Comparison of ENCODE assay signal across 10 mouse cellular contexts in genomic region chr15:103314181-103314580, GRCm38 (mm10). TPM values are rescaled to one million over a fixed set of nuclear protein-coding genes. Genes with fewer than 3 reads are reported as not detected.
A peak's percentile ranks its signal among the peaks of the same experiment; 100 is the strongest.
DNase-seq lines count a peak whose midpoint lies in the region; ATAC-seq lines count a peak whose summit lies in the region.
"Had no signal": no experiment of that assay in that cellular context is flagged by ENCODE, and none has a peak within 500 bp of the region (broad histone marks: within the 10 kb centered on the region; RNA-seq: fewer than 3 reads in every experiment).

No protein-coding gene starts in this region.

- peaks cover 11% of the 10 kb centered on the region for H3K27me3 ChIP-seq in heart, embryonic 13.5 days (replicated peaks)
- H3K27me3 ChIP-seq in embryonic facial prominence, embryonic 13.5 days: peaks cover 4% of the 10 kb centered on the region
- H3K27me3 ChIP-seq in hindbrain, embryonic 14.5 days (ENCODE audit: control insufficient read depth, insufficient read depth, low read length): no peaks in the 10 kb centered on the region
- peaks cover 11% of the 10 kb centered on the region for H3K27me3 ChIP-seq in midbrain, embryonic 12.5 days

- H3K36me3 ChIP-seq in heart, embryonic 13.5 days: peaks cover 25% of the 10 kb centered on the region
- H3K36me3 ChIP-seq in embryonic facial prominence, embryonic 13.5 days: peaks cover 39% of the 10 kb centered on the region
- peaks cover 40% of the 10 kb centered on the region for H3K36me3 ChIP-seq in hindbrain, embryonic 14.5 days (replicated peaks; ENCODE audit: control insufficient read depth, insufficient read depth)
- peaks cover 40% of the 10 kb centered on the region for H3K36me3 ChIP-seq in midbrain, embryonic 12.5 days

- peak overlapping the region; percentile 78 for H3K9ac ChIP-seq in heart, embryonic 13.5 days
- peak overlapping the region; percentile 61 for H3K9ac ChIP-seq in embryonic facial prominence, embryonic 13.5 days
- H3K9ac ChIP-seq in hindbrain, embryonic 14.5 days: peak overlapping the region; percentile 39; the same call in 1 of the 2 replicates
- peak overlapping the region; percentile 50 for H3K9ac ChIP-seq in midbrain, embryonic 12.5 days (replicated peaks)

- peak overlapping the region; percentile 79 for H3K4me2 ChIP-seq in heart, embryonic 13.5 days
- peak overlapping the region; percentile 62 for H3K4me2 ChIP-seq in embryonic facial prominence, embryonic 13.5 days
- H3K4me2 ChIP-seq in hindbrain, embryonic 14.5 days (replicated peaks): peak overlapping the region; percentile 40
- H3K4me2 ChIP-seq in midbrain, embryonic 12.5 days (replicated peaks): peak overlapping the region; percentile 54

- H3K27ac ChIP-seq in heart, embryonic 13.5 days (replicated peaks): no peak overlapping the region
- no peak overlapping the region for H3K27ac ChIP-seq in embryonic facial prominence, embryonic 13.5 days
- H3K27ac ChIP-seq in hindbrain, embryonic 14.5 days: no peak overlapping the region
- no peak overlapping the region for H3K27ac ChIP-seq in midbrain, embryonic 12.5 days (replicated peaks)

- H3K9me3 ChIP-seq in heart, embryonic 13.5 days: no peaks in the 10 kb centered on the region
- no peaks in the 10 kb centered on the region for H3K9me3 ChIP-seq in embryonic facial prominence, embryonic 13.5 days
- H3K9me3 ChIP-seq in hindbrain, embryonic 14.5 days (ENCODE audit: control insufficient read depth, low read length): no peaks in the 10 kb centered on the region
- H3K9me3 ChIP-seq in midbrain, embryonic 12.5 days: no peaks in the 10 kb centered on the region
- H3K9me3 ChIP-seq: megakaryocyte, embryonic 14.5 days had no signal

- peaks cover 56% of the 10 kb centered on the region for H3K4me1 ChIP-seq in heart, embryonic 13.5 days
- peaks cover 37% of the 10 kb centered on the region for H3K4me1 ChIP-seq in embryonic facial prominence, embryonic 13.5 days
- H3K4me1 ChIP-seq in hindbrain, embryonic 14.5 days (replicated peaks; ENCODE audit: control insufficient read depth, insufficient read depth, low read length): peaks cover 7% of the 10 kb centered on the region; the same call in 1 of the 2 replicates
- H3K4me1 ChIP-seq in midbrain, embryonic 12.5 days: peaks cover 22% of the 10 kb centered on the region

- no peak for ATAC-seq in heart, embryonic 13.5 days (ENCODE audit: extremely low read depth, insufficient number of reproducible peaks, low FRiP score, low TSS enrichment)
- no peak for ATAC-seq in embryonic facial prominence, embryonic 13.5 days (ENCODE audit: insufficient number of reproducible peaks, insufficient read depth, low FRiP score, low TSS enrichment, low read depth)
- ATAC-seq in hindbrain, embryonic 14.5 days (ENCODE audit: low FRiP score): 0 out of 2 replicates have a peak, but pooled peaks have one; percentile 2
- no peak for ATAC-seq in midbrain, embryonic 12.5 days (ENCODE audit: low FRiP score, low read depth)
- no peak for ATAC-seq in inflammation-experienced regulatory T-cells, adult 6 months

- no peak for DNase-seq in heart, postnatal 4 days
- DNase-seq in hindbrain, embryonic 14.5 days (ENCODE audit: low spot score): no peak
- no peak for DNase-seq in retina, postnatal 1 day
- no peak for DNase-seq in gastrocnemius, adult 8-10 months (ENCODE audit: low spot score in 2 of 2)

- H3K4me3 ChIP-seq in heart, embryonic 13.5 days: peak overlapping the region; percentile 44
- H3K4me3 ChIP-seq in embryonic facial prominence, embryonic 13.5 days: peak overlapping the region; percentile 36
- no peak overlapping the region for H3K4me3 ChIP-seq in hindbrain, embryonic 14.5 days (replicated peaks; ENCODE audit: low read length)
- peak overlapping the region; percentile 24; the same call in 1 of the 2 replicates for H3K4me3 ChIP-seq in midbrain, embryonic 12.5 days
- H3K4me3 ChIP-seq: megakaryocyte, embryonic 14.5 days had no signal

- 31% methylated on average over 22 of the region's 22 CpGs for WGBS in heart, embryonic 13.5 days
- WGBS in embryonic facial prominence, embryonic 13.5 days: 42% methylated on average over 21 of the region's 22 CpGs
- 28% methylated on average over 21 of the region's 22 CpGs for WGBS in hindbrain, embryonic 14.5 days
- 42% methylated on average over 22 of the region's 22 CpGs for WGBS in midbrain, embryonic 12.5 days

RNA-seq across cellular contexts. Expression of gene Gpr84, which starts 3.8 kb away (rescaled TPM):
- 0.28 and 0.36 TPM in 2 replicates for polyA plus RNA-seq in heart, embryonic 13.5 days (2015; fragmentation: Nextera tagmentation; extraction: Ambion mirVana)
- total RNA-seq in heart, postnatal 4 days (2021): not detected
- polyA plus RNA-seq in embryonic facial prominence, embryonic 13.5 days (2015; fragmentation: Nextera tagmentation; extraction: Ambion mirVana): 0.54 and 0.62 TPM in 2 replicates
- polyA plus RNA-seq in hindbrain, embryonic 14.5 days (2014; fragmentation: Nextera tagmentation; extraction: Ambion mirVana): 0.12 and 0.39 TPM in 2 replicates
- polyA plus RNA-seq in midbrain, embryonic 12.5 days (2016; fragmentation: Nextera tagmentation; extraction: Ambion mirVana): 0.10 and 0.20 TPM in 2 replicates
- total RNA-seq in gastrocnemius, adult 8-10 months (2022): not detected
- polyA plus RNA-seq in inflammation-experienced regulatory T-cells, adult 6 months (2017; shearing (Covaris generic)): not detected
- total RNA-seq: adrenal gland, adult 18-20 months had no signal

RNA-seq across cellular contexts. Expression of gene Zfp385a, which starts 25.7 kb away (rescaled TPM):
- 8.3 and 8.9 TPM in 2 replicates for polyA plus RNA-seq in heart, embryonic 13.5 days (2015; fragmentation: Nextera tagmentation; extraction: Ambion mirVana)
- total RNA-seq in heart, postnatal 4 days (2021): 10 to 100 TPM; 21.9 to 22.0 TPM
- 10.9 and 12.2 TPM in 2 replicates for polyA plus RNA-seq in embryonic facial prominence, embryonic 13.5 days (2015; fragmentation: Nextera tagmentation; extraction: Ambion mirVana)
- 25.7 and 25.9 TPM in 2 replicates for polyA plus RNA-seq in hindbrain, embryonic 14.5 days (2014; fragmentation: Nextera tagmentation; extraction: Ambion mirVana)
- 19.6 and 20.8 TPM in 2 replicates for polyA plus RNA-seq in midbrain, embryonic 12.5 days (2016; fragmentation: Nextera tagmentation; extraction: Ambion mirVana)
- 1 to 10 TPM; 5.7 to 6.4 (median 5.9) TPM for total RNA-seq in gastrocnemius, adult 8-10 months (2022)
- not detected for polyA plus RNA-seq in inflammation-experienced regulatory T-cells, adult 6 months (2017; shearing (Covaris generic))

RNA-seq across cellular contexts. Expression of gene Copz1, which starts 41.7 kb away (rescaled TPM):
- 163 and 178 TPM in 2 replicates for polyA plus RNA-seq in heart, embryonic 13.5 days (2015; fragmentation: Nextera tagmentation; extraction: Ambion mirVana)
- total RNA-seq in heart, postnatal 4 days (2021): 10 to 100 TPM; 88.7 to 91.2 TPM
- 254 and 287 TPM in 2 replicates for polyA plus RNA-seq in embryonic facial prominence, embryonic 13.5 days (2015; fragmentation: Nextera tagmentation; extraction: Ambion mirVana)
- 214 and 220 TPM in 2 replicates for polyA plus RNA-seq in hindbrain, embryonic 14.5 days (2014; fragmentation: Nextera tagmentation; extraction: Ambion mirVana)
- polyA plus RNA-seq in midbrain, embryonic 12.5 days (2016; fragmentation: Nextera tagmentation; extraction: Ambion mirVana): 232 and 235 TPM in 2 replicates
- total RNA-seq in gastrocnemius, adult 8-10 months (2022): 10 to 100 TPM; 34.7 to 39.4 (median 35.6) TPM
- 100 to 1,000 TPM; 216 to 248 (median 223) TPM for polyA plus RNA-seq in inflammation-experienced regulatory T-cells, adult 6 months (2017; shearing (Covaris generic))

RNA-seq across cellular contexts. Expression of gene Itga5, which starts 52.4 kb away (rescaled TPM):
- polyA plus RNA-seq in heart, embryonic 13.5 days (2015; fragmentation: Nextera tagmentation; extraction: Ambion mirVana): 76.4 and 78.0 TPM in 2 replicates
- total RNA-seq in heart, postnatal 4 days (2021): 100 to 1,000 TPM; 120 to 121 TPM
- 41.2 and 41.5 TPM in 2 replicates for polyA plus RNA-seq in embryonic facial prominence, embryonic 13.5 days (2015; fragmentation: Nextera tagmentation; extraction: Ambion mirVana)
- polyA plus RNA-seq in hindbrain, embryonic 14.5 days (2014; fragmentation: Nextera tagmentation; extraction: Ambion mirVana): 7.7 and 8.1 TPM in 2 replicates
- 19.0 and 21.2 TPM in 2 replicates for polyA plus RNA-seq in midbrain, embryonic 12.5 days (2016; fragmentation: Nextera tagmentation; extraction: Ambion mirVana)
- 1 to 10 TPM; 4.0 to 4.9 (median 4.5) TPM for total RNA-seq in gastrocnemius, adult 8-10 months (2022)
- 1 to 10 TPM in 2 of 3 experiments, under 1 TPM in 1; 0.74 to 1.8 (median 1.5) TPM for polyA plus RNA-seq in inflammation-experienced regulatory T-cells, adult 6 months (2017; shearing (Covaris generic))

RNA-seq across cellular contexts. Expression of gene Nfe2, which starts 56.0 kb away (rescaled TPM):
- polyA plus RNA-seq in heart, embryonic 13.5 days (2015; fragmentation: Nextera tagmentation; extraction: Ambion mirVana): 7.2 and 8.2 TPM in 2 replicates
- total RNA-seq in heart, postnatal 4 days (2021): 1 to 10 TPM; 1.0 to 1.1 TPM
- polyA plus RNA-seq in embryonic facial prominence, embryonic 13.5 days (2015; fragmentation: Nextera tagmentation; extraction: Ambion mirVana): 2.4 and 2.9 TPM in 2 replicates
- polyA plus RNA-seq in hindbrain, embryonic 14.5 days (2014; fragmentation: Nextera tagmentation; extraction: Ambion mirVana): 0.90 and 1.1 TPM in 2 replicates
- polyA plus RNA-seq in midbrain, embryonic 12.5 days (2016; fragmentation: Nextera tagmentation; extraction: Ambion mirVana): 3.4 and 3.8 TPM in 2 replicates
- total RNA-seq in gastrocnemius, adult 8-10 months (2022): not detected
- polyA plus RNA-seq in inflammation-experienced regulatory T-cells, adult 6 months (2017; shearing (Covaris generic)): 1 to 10 TPM in 2 of 3 experiments, under 1 TPM in 1; 0.96 to 1.3 (median 1.1) TPM
